Mouse (Mus musculus) G1E (cell line): ENCODE results near the gene Rad9a.

Experiments used
- CTCF ChIP-seq: IDR thresholded peaks from 2 replicates; pipeline ENCODE4 v1.5.1; 2012; ENCODE audit warnings: low read depth, low read length, inconsistent platforms, mixed read lengths
- GATA1 ChIP-seq: IDR thresholded peaks from 2 replicates; pipeline ENCODE4 v1.6.1; 2012; ENCODE audit warnings: borderline replicate concordance, low read length, inconsistent platforms, mixed read lengths
- POLR2AphosphoS5 ChIP-seq: IDR thresholded peaks from 2 replicates; pipeline ENCODE4 v1.6.1; 2012; ENCODE audit warnings: low read depth, low read length, inconsistent platforms; ENCODE audit not compliant: insufficient replicate concordance
- TAL1 ChIP-seq: conservative IDR thresholded peaks from 2 replicates; pipeline ENCODE4 v1.6.1; 2012; ENCODE audit warnings: low read depth, low read length, inconsistent platforms, mixed read lengths

DNA sequence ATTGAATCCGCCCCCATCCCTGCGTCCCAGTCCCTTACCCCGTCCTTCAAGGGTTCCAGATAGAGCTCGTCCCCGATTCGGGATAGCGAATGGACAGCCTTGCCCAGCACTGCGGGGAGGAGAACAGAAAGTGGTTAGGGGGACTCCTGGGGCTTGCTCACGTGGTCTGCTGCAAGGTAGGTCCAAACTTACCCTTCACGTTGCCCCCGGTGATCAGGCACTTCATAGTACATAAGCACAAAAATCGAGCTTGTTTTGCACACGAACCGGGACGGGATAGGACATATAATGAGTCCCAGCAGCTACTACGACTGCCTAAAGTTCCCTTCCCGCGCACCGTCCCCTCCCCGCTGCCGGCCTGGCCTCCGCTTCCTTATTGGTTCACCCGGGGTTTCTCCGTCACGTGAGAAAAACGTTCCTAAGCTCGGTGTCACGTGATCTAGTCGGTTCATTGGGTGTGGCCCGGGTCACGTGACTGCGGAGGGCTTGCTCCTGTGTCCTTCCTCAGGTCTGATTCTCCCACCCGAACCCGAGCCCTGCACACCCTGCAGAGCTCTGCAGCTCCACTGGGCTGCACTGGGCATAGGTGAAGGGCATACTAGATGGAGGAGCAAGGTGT is at the start of gene Rad9a:
- TF ChIP-seq CTCF (no peak), GATA1 (no peak), TAL1 (no peak), POLR2AphosphoS5 (no peak)
